Mouse (Mus musculus) liver, embryonic 15.5 days (tissue): ENCODE measurements at regions not wholly inside any gene's neighbourhood (a gene's known extent, or its start where the extent isn't known, plus 50 kb on each side); places are given as distances from the start of the nearest gene placed in this dataset.

Experiments
- ATAC-seq: fragments of 200-750 bp; cut with Nextera tagmentation; 2 replicates; pipeline ENCODE4 v1.8.0; 2017; ENCODE audit warnings: moderate number of reproducible peaks, mild to moderate bottlenecking, moderate library complexity; ENCODE audit not compliant: insufficient read depth
- H3K27ac ChIP-seq: fragments of 300-500 bp; sonication (generic); replicated peaks from 2 replicates; pipeline ENCODE4 v1.5.1; 2015; ENCODE audit warnings: mild to moderate bottlenecking, inconsistent platforms
- H3K27me3 ChIP-seq: fragments of 300-500 bp; sonication (generic); 2 replicates; pipeline ENCODE4 v1.6.1; 2015; ENCODE audit warnings: mild to moderate bottlenecking, inconsistent platforms
- H3K36me3 ChIP-seq: fragments of 300-500 bp; sonication (generic); replicated peaks from 2 replicates; pipeline ENCODE4 v1.6.1; 2015; ENCODE audit warnings: moderate library complexity, mild to moderate bottlenecking, inconsistent platforms
- H3K4me1 ChIP-seq: fragments of 300-500 bp; sonication (generic); replicated peaks from 2 replicates; pipeline ENCODE4 v1.6.1; 2015; ENCODE audit warnings: inconsistent platforms
- H3K4me2 ChIP-seq: fragments of 300-500 bp; sonication (generic); 2 replicates; pipeline ENCODE4 v1.6.1; 2015; ENCODE audit warnings: moderate library complexity, mild to moderate bottlenecking, inconsistent platforms
- H3K4me3 ChIP-seq: fragments of 300-500 bp; sonication (generic); replicated peaks from 2 replicates; pipeline ENCODE4 v1.5.1; 2015; ENCODE audit warnings: mild to moderate bottlenecking, inconsistent platforms
- H3K9ac ChIP-seq: fragments of 300-500 bp; sonication (generic); 2 replicates; pipeline ENCODE4 v1.6.1; 2015; ENCODE audit warnings: moderate library complexity, mild to moderate bottlenecking, inconsistent platforms
- H3K9me3 ChIP-seq: fragments of 300-500 bp; sonication (generic); replicated peaks from 2 replicates; pipeline ENCODE4 v1.6.1; 2016; ENCODE audit warnings: inconsistent platforms
- WGBS: fragments of 180-500 bp; shearing (Covaris S2); methylation state at CpG from one replicate; pipeline ENCODE4 v1.1.7; 2015; ENCODE audit warnings: mixed read lengths; ENCODE audit not compliant: insufficient replicate concordance; 5-methylcytosine and 5-hydroxymethylcytosine counted together

DNA sequence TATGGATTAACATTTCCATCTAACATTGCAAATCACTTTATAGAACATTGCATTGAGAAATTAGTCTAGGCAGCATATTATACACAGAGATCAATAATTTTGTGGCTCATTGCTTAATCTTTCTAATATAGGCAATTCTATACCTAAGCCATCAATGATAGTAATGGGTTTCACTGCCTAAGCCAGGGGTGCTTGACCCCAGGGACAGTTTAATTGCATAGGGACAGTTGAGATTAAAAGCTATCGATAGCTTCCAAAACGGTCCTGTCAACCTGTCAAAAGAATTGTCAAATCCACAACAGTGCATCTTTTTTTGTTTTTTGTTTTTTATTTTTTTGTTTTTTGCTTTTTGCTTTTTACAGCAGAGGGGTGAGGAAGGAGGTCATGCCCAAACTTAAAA, 58.5 kb upstream of the Arhgap18 start:
- H3K4me3 ChIP-seq: no peak overlapping the region
- no peak overlapping the region for H3K9ac ChIP-seq
- 69% methylated on average over 2 of the region's 2 CpGs for WGBS
- ATAC-seq: no peak
- no peaks in the 10 kb centered on the region for H3K36me3 ChIP-seq
- no peaks in the 10 kb centered on the region for H3K4me1 ChIP-seq
- no peak overlapping the region for H3K4me2 ChIP-seq
- peaks cover 7% of the 10 kb centered on the region; the same call in 1 of the 2 replicates for H3K27me3 ChIP-seq
- H3K27ac ChIP-seq: no peak overlapping the region
- no peaks in the 10 kb centered on the region for H3K9me3 ChIP-seq

DNA sequence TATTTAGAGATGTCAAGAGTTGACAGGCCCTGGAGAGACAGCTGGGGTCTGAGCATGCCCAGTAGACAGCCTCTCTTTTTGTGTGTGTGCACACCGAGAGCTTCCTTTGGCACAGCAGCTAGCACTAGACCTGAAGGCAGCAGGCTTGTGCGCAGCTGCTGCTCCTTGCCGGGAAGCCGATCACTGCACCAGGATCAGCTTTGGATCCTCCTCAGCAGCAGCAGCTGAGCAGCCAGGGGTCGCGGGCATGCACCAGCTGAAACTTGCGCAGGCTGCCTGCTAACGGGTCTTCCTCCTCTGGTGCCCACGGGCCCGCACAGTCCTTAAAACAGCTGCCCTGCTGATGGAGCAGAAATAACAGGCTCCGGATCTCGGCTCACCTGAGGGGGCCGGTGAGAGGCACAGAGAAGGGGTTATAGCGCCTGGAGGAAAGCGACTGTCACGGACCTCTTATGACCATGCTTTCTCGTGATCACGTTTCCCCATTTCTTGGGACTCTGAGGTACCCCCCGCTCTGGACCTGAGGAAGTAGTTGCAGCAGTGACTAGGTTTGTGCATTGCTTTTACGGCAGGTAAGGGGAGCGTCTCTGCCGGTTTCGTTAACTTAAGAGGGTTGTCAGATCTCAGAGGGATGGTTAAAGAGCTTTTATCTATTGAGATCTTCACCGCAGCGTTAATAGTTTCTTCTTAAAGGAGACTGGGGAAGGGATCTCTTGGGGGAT, 57.8 kb upstream of the Arhgap18 start:
- 3% methylated on average over 25 of the region's 25 CpGs for WGBS
- ATAC-seq: no peak

More for the DNA sequence above, 57.8 kb upstream of the Arhgap18 start:
- Histone ChIP-seq H3K27me3 (peaks cover 7% of the 10 kb centered on the region; the same call in 1 of the 2 replicates), H3K4me1 (no peaks in the 10 kb centered on the region), H3K4me2 (peak overlapping the region; percentile 55), H3K36me3 (no peaks in the 10 kb centered on the region), H3K9ac (no peak overlapping the region; the same call in 1 of the 2 replicates), H3K9me3 (no peaks in the 10 kb centered on the region), H3K27ac (no peak overlapping the region), H3K4me3 (peak overlapping the region; percentile 20)
